ENCODE assay signal across 24 mouse cellular contexts in the genomic region with DNA sequence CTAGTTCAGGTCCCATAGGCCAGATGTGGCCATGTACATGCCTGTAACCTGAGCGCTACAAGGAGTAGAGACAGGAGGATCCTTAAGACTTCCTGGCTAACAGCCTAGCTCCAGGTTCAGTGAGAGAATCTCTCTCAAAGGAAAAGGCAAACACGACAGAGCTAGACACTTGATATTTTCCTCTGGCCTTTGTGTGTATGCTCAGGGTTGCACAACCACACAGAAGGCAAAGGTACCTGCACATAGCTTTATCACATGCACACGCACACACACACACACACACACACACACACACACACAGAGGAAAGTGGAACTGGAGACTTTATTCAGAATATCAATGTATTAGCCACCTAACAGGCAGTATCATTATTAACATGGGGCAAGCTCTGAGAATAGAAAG.
A peak's percentile ranks its signal among the peaks of the same experiment; 100 is the strongest.
DNase-seq lines count a peak whose midpoint lies in the region; ATAC-seq and TF ChIP-seq lines count a peak whose summit lies in the region.
"Had no signal": no experiment of that assay in that cellular context is flagged by ENCODE, and none has a peak within 500 bp of the region (broad histone marks: within the 10 kb centered on the region; RNA-seq: fewer than 3 reads in every experiment).

No protein-coding gene starts in this region.

- TF ChIP-seq POLR2A in heart, adult 2 months (IDR thresholded peaks at IDR 0.05; ENCODE audit: insufficient read depth, low read depth, low read length) = no peak
- TF ChIP-seq POLR2A in liver, adult 2 months (IDR thresholded peaks at IDR 0.05; ENCODE audit: extremely low read depth, insufficient read depth, low read length) = no peak

- no peak for DNase-seq in heart, adult 2 months
- DNase-seq in heart, postnatal 14 days = no peak
- peak; percentile 76 for DNase-seq in liver, adult 2 months (ENCODE audit: extremely low read depth, low read depth, low spot score)
- DNase-seq in liver = no peak
- peak; percentile 32 for DNase-seq in liver, postnatal 0 days
- DNase-seq in liver, embryonic 11.5 days (ENCODE audit: low spot score) = no peak
- DNase-seq in lung, postnatal 36 days = peak; percentile 49
- DNase-seq in lung, postnatal 4 days = no peak
- DNase-seq: adrenal gland, adult 2 months; adrenal gland, postnatal 10 days; adrenal gland, postnatal 25 days; cerebellum, adult 11 months; cerebellum, adult 18-20 months; cerebellum, adult 8-10 months; cerebellum, adult 9-11 months; cerebellum, postnatal 14 days; cerebellum, postnatal 36 days; embryo, embryonic 11 days had no signal

- intact Hi-C loops in heart, adult 2 months (cut with DNase I) = no loop called here
- intact Hi-C loops in heart, postnatal 14 days (cut with DNase I) = no loop called here

- no peak for TF ChIP-seq EP300 in heart, adult 2 months (IDR thresholded peaks at IDR 0.05; ENCODE audit: insufficient read depth, low read depth, low read length)
- TF ChIP-seq EP300 in liver, postnatal 0 days (IDR thresholded peaks at IDR 0.05; ENCODE audit: low read depth) = no peak

- peaks cover 7% of the 10 kb centered on the region for H3K4me1 ChIP-seq in heart, adult 2 months (ENCODE audit: control insufficient read depth, insufficient read depth, low read length)
- peaks cover 9% of the 10 kb centered on the region for H3K4me1 ChIP-seq in liver, adult 2 months (ENCODE audit: control insufficient read depth, insufficient read depth, low read length)
- H3K4me1 ChIP-seq in liver, postnatal 0 days (ENCODE audit: insufficient read depth) = peaks cover 9% of the 10 kb centered on the region; the same call in 1 of the 2 replicates
- H3K4me1 ChIP-seq in liver, embryonic 11.5 days (replicated peaks; ENCODE audit: control insufficient read depth, insufficient read depth, low read length) = no peaks in the 10 kb centered on the region; the same call in none of the 2 replicates
- H3K4me1 ChIP-seq: embryonic facial prominence, embryonic 13.5 days; embryonic facial prominence, embryonic 15.5 days had no signal

- H3K4me2 ChIP-seq in liver, postnatal 0 days (ENCODE audit: low read depth, low read length) = no peak overlapping the region
- H3K4me2 ChIP-seq in liver, embryonic 11.5 days = no peak overlapping the region
- H3K4me2 ChIP-seq: embryonic facial prominence, embryonic 13.5 days; embryonic facial prominence, embryonic 15.5 days; forebrain, embryonic 12.5 days had no signal

- H3K27ac ChIP-seq in heart, adult 2 months = peak overlapping the region; percentile 83; the same call in 1 of the 2 replicates
- H3K27ac ChIP-seq in liver, adult 2 months (replicated peaks; ENCODE audit: insufficient read depth, low read depth, low read length) = no peak overlapping the region; the same call in 1 of the 2 replicates
- H3K27ac ChIP-seq in liver, postnatal 0 days (ENCODE audit: low read depth) = peak overlapping the region; percentile 44; the same call in 1 of the 2 replicates
- no peak overlapping the region for H3K27ac ChIP-seq in liver, embryonic 11.5 days (ENCODE audit: low read depth, low read length)
- H3K27ac ChIP-seq: embryonic facial prominence, embryonic 13.5 days; embryonic facial prominence, embryonic 15.5 days; forebrain, embryonic 10.5 days; forebrain, embryonic 12.5 days had no signal

- peak; percentile 71 for ATAC-seq in liver, postnatal 0 days
- ATAC-seq in liver, embryonic 11.5 days (replicated peaks; ENCODE audit: low FRiP score) = no peak
- ATAC-seq: forebrain, embryonic 14.5 days had no signal

- H3K9ac ChIP-seq in heart, adult 2 months (ENCODE audit: low read depth, low read length) = no peak overlapping the region
- no peak overlapping the region for H3K9ac ChIP-seq in liver, adult 2 months (ENCODE audit: low read depth, low read length)
- H3K9ac ChIP-seq in liver, postnatal 0 days (replicated peaks) = no peak overlapping the region
- H3K9ac ChIP-seq in liver, embryonic 11.5 days (ENCODE audit: low read depth, low read length) = no peak overlapping the region
- H3K9ac ChIP-seq: embryonic facial prominence, embryonic 13.5 days; embryonic facial prominence, embryonic 15.5 days; forebrain, embryonic 12.5 days had no signal

- H3K27me3 ChIP-seq in heart, adult 2 months (ENCODE audit: control insufficient read depth, insufficient read depth, low read length) = no peaks in the 10 kb centered on the region
- H3K27me3 ChIP-seq in liver, adult 2 months (ENCODE audit: control insufficient read depth, insufficient read depth, low read length) = no peaks in the 10 kb centered on the region
- H3K27me3 ChIP-seq in liver, postnatal 0 days (ENCODE audit: insufficient read depth, low read length) = no peaks in the 10 kb centered on the region
- no peaks in the 10 kb centered on the region for H3K27me3 ChIP-seq in liver, embryonic 11.5 days (replicated peaks; ENCODE audit: control insufficient read depth, insufficient read depth, low read length)
- H3K27me3 ChIP-seq: embryonic facial prominence, embryonic 13.5 days; embryonic facial prominence, embryonic 15.5 days; forebrain, embryonic 12.5 days had no signal

- no peak overlapping the region for H3K4me3 ChIP-seq in heart, adult 2 months
- H3K4me3 ChIP-seq in liver, adult 2 months (ENCODE audit: insufficient read depth, low read depth, low read length) = no peak overlapping the region
- H3K4me3 ChIP-seq in liver, postnatal 0 days (ENCODE audit: low read depth, low read length) = no peak overlapping the region
- H3K4me3 ChIP-seq in liver, embryonic 11.5 days (ENCODE audit: low read depth, low read length) = no peak overlapping the region
- H3K4me3 ChIP-seq: embryonic facial prominence, embryonic 13.5 days; embryonic facial prominence, embryonic 15.5 days; erythroblast, embryonic 14.5 days; forebrain, embryonic 10.5 days; forebrain, embryonic 12.5 days had no signal

- no peaks in the 10 kb centered on the region for H3K9me3 ChIP-seq in liver, postnatal 0 days (ENCODE audit: low read length)
- H3K9me3 ChIP-seq in liver, embryonic 11.5 days (ENCODE audit: control insufficient read depth, low read length) = no peaks in the 10 kb centered on the region
- H3K9me3 ChIP-seq: embryonic facial prominence, embryonic 13.5 days; embryonic facial prominence, embryonic 15.5 days; forebrain, embryonic 10.5 days; forebrain, embryonic 12.5 days had no signal

- no peak for TF ChIP-seq CTCF in heart, adult 2 months (IDR thresholded peaks at IDR 0.05)
- no peak for TF ChIP-seq CTCF in liver, adult 2 months (IDR thresholded peaks at IDR 0.05; ENCODE audit: low read depth, low read length)
- no peak for TF ChIP-seq CTCF in liver, postnatal 0 days (IDR thresholded peaks at IDR 0.05; ENCODE audit: low read depth)

- 85% methylated on average over 3 of the region's 3 CpGs for WGBS in heart, adult 2 months
- 39% methylated on average over 3 of the region's 3 CpGs for WGBS in liver, adult 2 months
- WGBS in liver, postnatal 0 days (ENCODE audit: insufficient replicate concordance) = 51% methylated on average over 3 of the region's 3 CpGs
- WGBS in liver, embryonic 11.5 days = 71% methylated on average over 3 of the region's 3 CpGs

- H3K79me2 ChIP-seq in heart, adult 2 months (replicated peaks; ENCODE audit: control insufficient read depth, insufficient read depth, low read length) = no peaks in the 10 kb centered on the region
- no peaks in the 10 kb centered on the region for H3K79me2 ChIP-seq in liver, adult 2 months (ENCODE audit: control insufficient read depth, insufficient read depth, low read length)

- H3K36me3 ChIP-seq in heart, adult 2 months (ENCODE audit: control insufficient read depth, insufficient read depth, low read length) = peaks cover 8% of the 10 kb centered on the region
- no peaks in the 10 kb centered on the region for H3K36me3 ChIP-seq in liver, adult 2 months (ENCODE audit: control insufficient read depth, insufficient read depth, low read length)
- no peaks in the 10 kb centered on the region for H3K36me3 ChIP-seq in liver, postnatal 0 days (replicated peaks; ENCODE audit: insufficient read depth, low read length)
- H3K36me3 ChIP-seq in liver, embryonic 11.5 days (ENCODE audit: control insufficient read depth, insufficient read depth, low read length) = no peaks in the 10 kb centered on the region

Comparison
In these comparisons a context has a peak if more than half of its experiments do, and no peak if none do; other contexts are left out.
1. DNase-seq: peak in liver, adult 2 months (single experiment), liver, postnatal 0 days (single experiment) and lung, postnatal 36 days (single experiment); none in heart, adult 2 months (0 of 2), heart, postnatal 14 days (0 of 2), liver (single experiment), liver, embryonic 11.5 days (single experiment) and lung, postnatal 4 days (0 of 2).
2. H3K27ac ChIP-seq: peak in heart, adult 2 months (single experiment) and liver, postnatal 0 days (single experiment); none in liver, adult 2 months (single experiment) and liver, embryonic 11.5 days (single experiment).